10 mouse cellular contexts compared by ENCODE assay signal in genomic region chr10:75299785-75300418, GRCm38 (mm10). TPM values are rescaled to one million over a fixed set of nuclear protein-coding genes. Genes with fewer than 3 reads are reported as not detected.
DNase-seq lines count a peak whose midpoint lies in the region; ATAC-seq and TF ChIP-seq lines count a peak whose summit lies in the region.
"Had no signal": no experiment of that assay in that cellular context is flagged by ENCODE, and none has a peak within 500 bp of the region (broad histone marks: within the 10 kb centered on the region; RNA-seq: fewer than 3 reads in every experiment).

No protein-coding gene starts in this region.

- no peaks in the 10 kb centered on the region for H3K9me3 ChIP-seq in heart, embryonic 12.5 days (replicated peaks)
- H3K9me3 ChIP-seq in MEL (replicated peaks; ENCODE audit: insufficient read depth, low read length) = no peaks in the 10 kb centered on the region
- no peaks in the 10 kb centered on the region for H3K9me3 ChIP-seq in intestine, embryonic 15.5 days
- no peaks in the 10 kb centered on the region for H3K9me3 ChIP-seq in midbrain, embryonic 10.5 days (replicated peaks)
- H3K9me3 ChIP-seq: heart, embryonic 15.5 days; neural tube, embryonic 12.5 days had no signal

- no peak overlapping the region for H3K4me2 ChIP-seq in heart, embryonic 12.5 days
- no peak overlapping the region for H3K4me2 ChIP-seq in intestine, embryonic 15.5 days (replicated peaks)
- H3K4me2 ChIP-seq: heart, embryonic 15.5 days; neural tube, embryonic 12.5 days had no signal

- H3K4me1 ChIP-seq in heart, embryonic 12.5 days (replicated peaks) = peaks cover 51% of the 10 kb centered on the region
- H3K4me1 ChIP-seq in MEL (ENCODE audit: control insufficient read depth in 1 of 2, insufficient read depth in 2 of 2, low read length in 2 of 2) = peaks cover 45 to 53% of the 10 kb centered on the region in 2 experiments
- peaks cover 11% of the 10 kb centered on the region for H3K4me1 ChIP-seq in intestine, embryonic 15.5 days (replicated peaks)
- H3K4me1 ChIP-seq in midbrain, embryonic 10.5 days = peaks cover 8% of the 10 kb centered on the region; the same call in 1 of the 2 replicates
- H3K4me1 ChIP-seq: neural tube, embryonic 12.5 days had no signal

- TF ChIP-seq RAD21 in MEL (IDR thresholded peaks at IDR 0.05; ENCODE audit: low read depth, low read length) = no peak

- no peaks in the 10 kb centered on the region for H3K27me3 ChIP-seq in heart, embryonic 12.5 days (replicated peaks)
- no peaks in the 10 kb centered on the region for H3K27me3 ChIP-seq in MEL (ENCODE audit: control insufficient read depth in 1 of 2, insufficient read depth in 2 of 2, low read length in 2 of 2)
- no peaks in the 10 kb centered on the region for H3K27me3 ChIP-seq in intestine, embryonic 15.5 days (replicated peaks)
- no peaks in the 10 kb centered on the region for H3K27me3 ChIP-seq in midbrain, embryonic 10.5 days (ENCODE audit: low read depth, poor library complexity, severe bottlenecking)
- H3K27me3 ChIP-seq: heart, embryonic 15.5 days; neural tube, embryonic 12.5 days had no signal

- intact Hi-C loops in left cerebral cortex, postnatal 4 days (cut with DNase I) = no loop called here

- H3K79me2 ChIP-seq in MEL (ENCODE audit: control insufficient read depth, insufficient read depth, low read length, poor library complexity) = no peaks in the 10 kb centered on the region

- no peak overlapping the region for H3K9ac ChIP-seq in heart, embryonic 12.5 days
- peak overlapping the region; percentile 36 for H3K9ac ChIP-seq in MEL (ENCODE audit: control insufficient read depth, low read depth, low read length, poor library complexity, severe bottlenecking)
- no peak overlapping the region for H3K9ac ChIP-seq in intestine, embryonic 15.5 days
- H3K9ac ChIP-seq: heart, embryonic 15.5 days; neural tube, embryonic 12.5 days had no signal

- TF ChIP-seq POLR2A in MEL (IDR thresholded peaks at IDR 0.05; ENCODE audit: control insufficient read depth in 1 of 2, insufficient read depth in 1 of 2, low read depth in 1 of 2, low read length in 2 of 2, poor library complexity in 1 of 2) = no peak

- DNase-seq in heart, adult 11 months = peak; percentile 96
- peak; percentile 98 for DNase-seq in MEL (ENCODE audit: low read depth, low spot score)
- peak; percentile 60 to 70 for DNase-seq in cerebellum, postnatal 14 days
- no peak for DNase-seq in midbrain, embryonic 10.5 days (ENCODE audit: low spot score)
- DNase-seq in left cerebral cortex, postnatal 4 days = no peak

- H3K4me3 ChIP-seq in heart, embryonic 12.5 days = no peak overlapping the region
- no peak overlapping the region for H3K4me3 ChIP-seq in MEL (ENCODE audit: control insufficient read depth in 1 of 2, insufficient read depth in 1 of 2, low read depth in 2 of 2, low read length in 2 of 2)
- no peak overlapping the region for H3K4me3 ChIP-seq in intestine, embryonic 15.5 days (replicated peaks)
- no peak overlapping the region for H3K4me3 ChIP-seq in midbrain, embryonic 10.5 days
- H3K4me3 ChIP-seq: heart, embryonic 15.5 days; neural tube, embryonic 12.5 days had no signal

- no peak overlapping the region for H3K27ac ChIP-seq in heart, embryonic 12.5 days (ENCODE audit: poor library complexity, severe bottlenecking)
- peak overlapping the region; percentile 93 for H3K27ac ChIP-seq in MEL (ENCODE audit: control insufficient read depth, low read depth, low read length)
- H3K27ac ChIP-seq in intestine, embryonic 15.5 days = peak overlapping the region; percentile 42; the same call in 1 of the 2 replicates
- H3K27ac ChIP-seq in midbrain, embryonic 10.5 days (replicated peaks) = no peak overlapping the region
- H3K27ac ChIP-seq: heart, embryonic 15.5 days; neural tube, embryonic 12.5 days had no signal

- peaks cover 33% of the 10 kb centered on the region for H3K36me3 ChIP-seq in heart, embryonic 12.5 days
- H3K36me3 ChIP-seq in MEL (ENCODE audit: control insufficient read depth in 1 of 2, insufficient read depth in 2 of 2, low read length in 2 of 2) = peaks cover 0 to 51% of the 10 kb centered on the region in 2 experiments; a peak in 3 of 4 replicates
- 0 out of 2 replicates have a peak, but pooled peaks cover 3% of the 10 kb centered on the region for H3K36me3 ChIP-seq in intestine, embryonic 15.5 days
- H3K36me3 ChIP-seq in midbrain, embryonic 10.5 days = peaks cover 63% of the 10 kb centered on the region

- 54% methylated on average over 5 of the region's 5 CpGs for WGBS in heart, embryonic 12.5 days
- 46% methylated on average over 5 of the region's 5 CpGs for WGBS in intestine, embryonic 15.5 days
- WGBS in midbrain, embryonic 10.5 days = 96% methylated on average over 5 of the region's 5 CpGs

- TF ChIP-seq EP300 in MEL (IDR thresholded peaks at IDR 0.05; ENCODE audit: low read depth in 1 of 2, low read length in 2 of 2) = peak; percentile 86 to 88

- no peak for ATAC-seq in heart, embryonic 12.5 days (ENCODE audit: insufficient number of reproducible peaks, low FRiP score)
- peak; percentile 79 for ATAC-seq in intestine, embryonic 15.5 days
- peak; percentile 23; the same call in 1 of the 2 replicates for ATAC-seq in megakaryocyte-erythroid progenitor cell, adult 5-6 weeks (replicated peaks; ENCODE audit: low FRiP score, low TSS enrichment, poor library complexity, severe bottlenecking)

- TF ChIP-seq CTCF in MEL (IDR thresholded peaks at IDR 0.05 in 2 of 3, conservative IDR thresholded peaks at IDR 0.05 in 1 of 3; ENCODE audit: control insufficient read depth in 1 of 3, insufficient read depth in 1 of 3, low read depth in 2 of 3, low read length in 3 of 3, poor library complexity in 1 of 3, severe bottlenecking in 1 of 3) = no peak

TF ChIP-seq in MEL, 35 proteins besides CTCF, POLR2A, EP300 and RAD21 (continues in another document):
- peak; percentile 93 for TF ChIP-seq ZKSCAN1 (IDR thresholded peaks at IDR 0.05; ENCODE audit: low read depth, low read length)
- 0 out of 2 replicates have a peak, but pooled peaks have one; percentile 27 for TF ChIP-seq TBP (IDR thresholded peaks at IDR 0.05; ENCODE audit: low read depth, low read length)
- peak; percentile 82 for TF ChIP-seq ELF1 (IDR thresholded peaks at IDR 0.05; ENCODE audit: low read depth, low read length)
- TF ChIP-seq POLR2AphosphoS5 (IDR thresholded peaks at IDR 0.05; ENCODE audit: borderline replicate concordance, low read depth, low read length) = no peak
- TF ChIP-seq CHD2 (IDR thresholded peaks at IDR 0.05; ENCODE audit: low read length) = no peak
- peak; percentile 43 for TF ChIP-seq GATA1 (IDR thresholded peaks at IDR 0.05; ENCODE audit: low read depth, low read length)
- TF ChIP-seq HCFC1 (IDR thresholded peaks at IDR 0.05; ENCODE audit: low read depth, low read length) = peak; percentile 61; the same call in 1 of the 2 replicates
- no peak for TF ChIP-seq ZMIZ1 (IDR thresholded peaks at IDR 0.05; ENCODE audit: low read depth, low read length)
- TF ChIP-seq E2F4 (IDR thresholded peaks at IDR 0.05; ENCODE audit: borderline replicate concordance, low read depth, low read length) = no peak
- peak; percentile 99 for TF ChIP-seq ETS1 (IDR thresholded peaks at IDR 0.05; ENCODE audit: low read depth, low read length)
- peak; percentile 91 for TF ChIP-seq USF1 (IDR thresholded peaks at IDR 0.05; ENCODE audit: low read depth, low read length)
- 0 out of 2 replicates have a peak, but pooled peaks have one; percentile 54 for TF ChIP-seq GABPA (IDR thresholded peaks at IDR 0.05; ENCODE audit: low read depth, low read length)
- TF ChIP-seq MYB (IDR thresholded peaks at IDR 0.05; ENCODE audit: low read depth, low read length) = no peak
- no peak for TF ChIP-seq UBTF (IDR thresholded peaks at IDR 0.05; ENCODE audit: borderline replicate concordance, insufficient read depth, low read depth, low read length)
- TF ChIP-seq ZC3H11A (IDR thresholded peaks at IDR 0.05; ENCODE audit: low read depth, low read length) = no peak
- peak; percentile 66; the same call in 1 of the 2 replicates for TF ChIP-seq MAFK (IDR thresholded peaks at IDR 0.05; ENCODE audit: borderline replicate concordance, low read depth, low read length)
- TF ChIP-seq TCF12 (IDR thresholded peaks at IDR 0.05; ENCODE audit: low read depth, low read length) = peak; percentile 74
- peak; percentile 91; the same call in 1 of the 2 replicates for TF ChIP-seq JUND (IDR thresholded peaks at IDR 0.05; ENCODE audit: low read depth, low read length)
- TF ChIP-seq POLR2AphosphoS2 (IDR thresholded peaks at IDR 0.05; ENCODE audit: low read length) = no peak
- peak; percentile 94 for TF ChIP-seq SIN3A (IDR thresholded peaks at IDR 0.05; ENCODE audit: low read length)
- no peak for TF ChIP-seq MAZ (IDR thresholded peaks at IDR 0.05; ENCODE audit: low read depth, low read length)
- no peak for TF ChIP-seq NELFE (IDR thresholded peaks at IDR 0.05; ENCODE audit: low read depth, low read length)
- peak; percentile 71; the same call in 1 of the 2 replicates for TF ChIP-seq BHLHE40 (IDR thresholded peaks at IDR 0.05; ENCODE audit: borderline replicate concordance, low read depth, low read length)
- TF ChIP-seq CHD1 (IDR thresholded peaks at IDR 0.05; ENCODE audit: low read depth, low read length) = no peak
- peak; percentile 98 for TF ChIP-seq MYC (IDR thresholded peaks at IDR 0.05; ENCODE audit: low read depth, low read length)
- peak in 1 of 2 experiments; percentile 59; a peak in 2 of 4 replicates for TF ChIP-seq USF2 (IDR thresholded peaks at IDR 0.05; ENCODE audit: borderline replicate concordance in 1 of 2, insufficient read depth in 1 of 2, low read depth in 1 of 2, low read length in 2 of 2)
- no peak for TF ChIP-seq NRF1 (IDR thresholded peaks at IDR 0.05; ENCODE audit: insufficient read depth, low read depth, low read length, poor library complexity, severe bottlenecking)
- no peak for TF ChIP-seq KAT2A (conservative IDR thresholded peaks at IDR 0.05; ENCODE audit: low read depth, low read length)
- TF ChIP-seq TAL1 (IDR thresholded peaks at IDR 0.05; ENCODE audit: low read length) = peak; percentile 42; the same call in 1 of the 2 replicates

RNA-seq across cellular contexts. Expression of gene Adora2a, which starts 16.8 kb away (rescaled TPM):
- polyA plus RNA-seq in heart, embryonic 12.5 days (2016; fragmentation: Nextera tagmentation; extraction: Ambion mirVana) = 3.1 and 3.7 TPM in 2 replicates
- total RNA-seq in MEL (2012; rRNA removed) = not detected in 2 replicates
- polyA plus RNA-seq in MEL (2012; ENCODE audit: insufficient read depth in 1 of 2, insufficient read length in 2 of 2, low read depth in 1 of 2, low replicate concordance in 2 of 2, missing spikeins in 1 of 2) = under 1 TPM in 1 of 2 experiments, not detected in 1; 0.04 TPM
- polyA plus RNA-seq in intestine, embryonic 15.5 days (2015; fragmentation: Nextera tagmentation; extraction: Ambion mirVana) = 2.5 and 3.2 TPM in 2 replicates
- 0.09 and 0.67 TPM in 2 replicates for total RNA-seq in megakaryocyte-erythroid progenitor cell, adult 5-6 weeks (2014; fragmentation: Nextera tagmentation)
- 0.28 and 0.88 TPM in 2 replicates for total RNA-seq in megakaryocyte-erythroid progenitor cell, adult 5-6 weeks (2017)
- polyA plus RNA-seq in midbrain, embryonic 10.5 days (2016; fragmentation: Nextera tagmentation; extraction: Ambion mirVana) = 1.5 and 2.1 TPM in 2 replicates
- 10 to 100 TPM; 10.2 to 13.5 TPM for total RNA-seq in left cerebral cortex, postnatal 4 days (2021)

Comparison
In these comparisons a context has a peak if more than half of its experiments do, and no peak if none do; other contexts are left out.
1. DNase-seq: peak in heart, adult 11 months (single experiment), MEL (single experiment) and cerebellum, postnatal 14 days (2 of 2); none in midbrain, embryonic 10.5 days (single experiment) and left cerebral cortex, postnatal 4 days (single experiment).
2. H3K27ac ChIP-seq: peak in MEL (single experiment) and intestine, embryonic 15.5 days (single experiment); none in heart, embryonic 12.5 days (single experiment) and midbrain, embryonic 10.5 days (single experiment).